Mouse (Mus musculus) telencephalon, adult 2 months (tissue): ENCODE results near the gene Ifna7.

Experiments used
- DNase-seq: peaks from one replicate; pipeline ENCODE4 v3.0.0-alpha.2; 2011; ENCODE audit warnings: low read depth, low spot score

Gene Ifna7

DNA sequence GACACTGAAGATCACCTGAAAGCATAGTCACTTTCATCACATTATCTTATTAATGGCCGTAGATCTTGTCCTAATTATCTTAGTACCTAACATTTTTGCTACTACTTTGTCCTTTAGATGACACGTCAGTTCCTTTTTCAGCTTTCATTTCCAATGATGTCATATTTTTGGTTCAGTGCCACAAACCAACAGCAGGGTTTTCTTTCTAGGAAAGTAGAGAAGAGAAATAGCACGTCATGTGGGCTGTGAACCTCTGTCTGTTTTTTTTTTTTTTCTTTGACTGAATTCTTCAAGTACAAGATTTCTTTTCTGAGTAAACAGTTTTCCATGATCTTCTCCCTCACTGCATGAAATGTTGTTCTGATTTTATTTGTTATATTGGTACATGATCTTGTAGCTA lies 24.0 kb downstream of the Ifna7 start:
- no peak for DNase-seq

DNA sequence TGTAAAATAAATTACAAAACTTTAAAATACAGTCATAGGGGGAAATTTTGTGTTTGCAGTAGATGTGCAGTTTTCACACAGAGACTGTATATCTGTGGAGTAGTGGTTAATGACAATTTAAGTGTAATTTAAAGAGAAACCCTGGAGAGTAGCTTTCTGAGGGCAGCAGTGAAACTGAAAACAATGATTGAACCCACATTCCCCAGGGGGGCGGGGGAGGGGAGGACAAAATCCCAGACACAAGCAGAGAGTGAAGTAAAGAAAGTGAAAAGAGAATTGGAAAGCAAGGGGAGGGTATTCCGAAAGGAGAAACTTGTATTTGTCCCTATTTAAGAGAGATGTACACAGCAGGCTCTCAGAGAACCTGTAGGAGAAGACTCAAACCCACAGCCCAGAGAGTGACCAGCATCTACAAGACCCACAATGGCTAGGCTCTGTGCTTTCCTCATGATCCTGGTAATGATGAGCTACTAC lies 25.4 kb downstream of the Ifna7 start, which contains the start of gene Ifna4:
Gene Ifna4, plus strand, starts transcription at position 424 of the 474 bp plus-strand sequence.
- DNase-seq: no peak

DNA sequence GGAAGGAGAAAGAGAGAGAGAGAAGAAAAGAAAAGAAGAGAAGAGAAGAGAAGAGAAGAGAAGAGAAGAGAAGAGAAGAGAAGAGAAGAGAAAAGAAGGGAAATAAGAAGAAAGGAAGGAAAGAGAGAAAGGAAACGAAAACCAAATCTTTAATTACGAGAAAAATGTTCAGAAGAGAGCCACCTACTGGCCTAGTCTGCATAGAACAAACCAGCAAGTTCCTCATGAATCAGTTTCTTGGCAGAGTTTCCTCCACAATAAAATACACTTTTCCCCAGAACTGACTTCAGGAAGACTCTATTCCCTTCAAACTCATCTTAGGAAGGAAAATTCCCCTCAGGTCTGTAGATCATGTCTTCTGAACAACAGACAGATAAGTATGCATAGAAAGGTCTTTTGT lies 29.3 kb downstream of the Ifna7 start:
- no peak for DNase-seq

DNA sequence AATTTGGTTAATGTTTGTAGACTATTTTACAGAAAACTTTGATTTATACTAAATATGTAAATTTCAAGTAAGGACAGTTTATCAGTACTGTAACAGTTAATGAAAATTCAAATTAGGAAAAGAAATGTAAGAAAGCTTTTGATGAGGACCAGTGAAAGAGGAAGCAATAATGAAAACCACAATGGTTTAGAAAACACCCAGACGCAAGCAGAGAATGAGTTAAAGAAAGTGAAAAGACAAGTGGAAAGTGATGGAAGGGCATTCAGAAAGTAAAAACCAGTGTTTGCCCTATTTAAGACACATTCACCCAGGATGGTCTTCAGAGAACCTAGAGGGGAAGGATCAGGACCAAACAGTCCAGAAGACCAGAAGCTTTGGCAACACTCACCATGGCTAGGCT lies 33.7 kb downstream of the Ifna7 start, which contains the start of gene Ifna1:
Gene Ifna1, plus strand, starts transcription at position 390 of the 400 bp plus-strand sequence.
- no peak for DNase-seq

DNA sequence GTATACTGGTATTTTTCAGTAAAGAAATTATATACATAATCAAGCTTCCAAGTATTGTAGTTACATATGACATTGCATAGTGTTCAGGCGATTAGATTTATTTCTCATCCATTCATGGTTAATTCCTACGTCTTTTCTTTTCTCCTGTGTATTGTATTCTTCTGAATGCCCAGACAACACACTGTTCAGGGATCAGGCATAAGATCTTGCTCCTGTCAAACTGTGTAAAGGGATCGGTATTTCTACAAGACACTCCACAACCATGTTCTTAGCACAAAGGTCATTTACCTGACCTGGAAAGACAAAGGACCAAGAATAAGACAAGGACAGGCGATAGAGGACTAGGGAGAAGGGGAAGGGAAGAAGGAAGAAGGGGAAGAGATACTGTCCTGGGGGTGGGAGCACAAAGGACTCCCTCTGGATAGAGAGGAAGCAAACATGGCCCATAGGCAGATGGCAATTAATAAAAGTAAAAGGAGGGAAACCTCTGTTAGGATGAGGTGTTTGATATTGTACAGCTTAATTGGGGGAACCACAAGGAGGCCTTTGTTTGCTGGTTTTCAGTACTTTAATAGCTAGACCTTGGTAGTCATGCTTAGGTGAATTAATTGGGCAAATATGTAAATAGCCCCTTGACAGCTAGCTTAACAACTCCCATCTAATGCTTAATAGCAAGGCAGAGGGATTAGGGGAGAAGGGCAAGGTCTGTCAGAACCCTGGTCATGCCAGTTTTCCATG lies 35.2 kb downstream of the Ifna7 start:
- no peak for DNase-seq

DNA sequence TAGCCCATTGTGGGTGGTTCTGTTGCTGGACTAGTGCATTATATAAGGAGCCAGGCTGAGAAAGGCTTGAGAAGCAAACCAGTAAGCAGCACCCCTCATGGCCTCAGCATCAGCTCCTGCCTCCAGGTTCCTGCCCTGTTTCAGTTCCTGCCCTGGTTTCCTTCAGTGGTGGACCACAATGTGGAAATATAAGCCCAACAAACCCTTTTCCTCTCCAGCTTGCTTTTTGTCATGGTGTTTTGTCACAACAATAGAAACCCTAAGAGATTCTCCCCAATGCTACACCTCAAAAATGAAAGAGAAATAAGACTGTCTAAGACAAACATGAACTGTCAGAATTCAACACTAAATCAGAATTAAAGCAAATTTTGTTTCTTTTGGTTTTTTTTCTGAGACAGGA lies 43.2 kb downstream of the Ifna7 start:
- DNase-seq: no peak

DNA sequence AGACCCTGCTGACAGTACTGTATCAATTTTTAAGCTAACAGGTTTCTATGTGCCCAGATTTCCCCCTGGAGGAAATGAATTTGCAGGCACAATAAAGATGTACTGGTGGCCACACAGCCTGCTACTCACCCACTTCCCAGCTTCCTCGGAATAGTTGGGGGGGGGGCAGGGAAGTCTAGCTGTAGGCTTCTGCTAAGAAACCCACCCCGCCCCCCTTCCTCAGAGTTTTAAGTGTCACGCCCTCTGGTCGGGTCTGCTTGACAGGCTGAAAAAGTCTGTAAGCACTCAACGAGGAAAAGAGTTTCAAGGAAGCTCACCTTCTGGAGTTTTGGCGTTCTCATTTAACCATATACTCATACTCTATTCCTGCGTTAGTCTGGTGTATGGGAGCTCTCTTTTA lies 47.3 kb downstream of the Ifna7 start:
- no peak for DNase-seq

DNA sequence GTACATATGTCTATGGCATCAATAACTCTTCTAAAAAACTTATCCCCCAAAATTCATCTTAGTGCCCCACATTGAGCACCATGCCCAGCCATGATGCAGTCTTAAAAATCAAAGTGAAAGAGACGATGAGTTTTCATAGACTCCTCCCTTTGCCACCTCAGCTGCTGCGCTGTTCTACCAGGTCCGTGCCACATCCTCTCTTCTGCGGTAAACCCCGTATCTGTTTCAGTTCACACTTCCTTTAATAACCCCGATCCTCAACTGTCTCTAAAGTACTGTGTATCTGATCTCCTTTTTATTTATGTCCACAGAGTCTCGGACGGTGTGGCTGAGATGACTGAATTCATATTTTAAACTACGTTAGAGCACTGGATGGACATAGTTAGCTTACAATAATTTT lies 48.6 kb downstream of the Ifna7 start:
- no peak for DNase-seq

DNA sequence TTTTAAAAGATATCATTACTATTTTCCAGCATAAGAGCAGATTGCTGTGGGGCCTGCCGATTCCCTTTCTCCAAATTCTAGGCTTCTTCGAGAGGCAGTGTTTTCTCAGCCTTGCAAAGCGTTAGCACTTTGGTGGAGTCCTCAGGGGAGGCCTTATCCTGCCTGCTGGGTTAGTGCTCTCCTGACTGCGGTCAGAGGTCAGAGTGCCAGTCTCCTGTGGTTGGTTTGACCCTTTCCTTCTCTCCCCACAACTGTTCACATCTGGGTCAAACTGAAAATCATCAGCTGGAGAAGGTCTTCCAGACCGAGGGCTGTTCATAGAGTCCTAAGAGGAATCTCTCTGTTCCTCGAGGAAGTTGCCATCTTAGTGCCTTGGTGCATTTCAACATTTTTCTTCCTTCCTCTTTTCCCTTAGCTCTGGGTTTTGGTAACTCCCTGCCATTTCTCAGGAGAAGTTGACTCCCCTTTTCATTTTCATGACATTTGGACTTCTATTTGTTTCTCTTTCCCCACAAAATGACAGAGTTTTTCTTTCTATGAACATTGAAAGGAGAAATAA lies 49.1 kb downstream of the Ifna7 start:
- DNase-seq: no peak
